Mouse (Mus musculus): ENCODE results near the gene Sox4. TPM values are rescaled to one million over a fixed set of nuclear protein-coding genes. Genes with fewer than 3 reads are reported as not detected.
A peak's percentile ranks its signal among the peaks of the same experiment; 100 is the strongest.

The Sox4 gene
- total RNA-seq (2015) (1.7 and 2.5 TPM in 2 replicates), total RNA-seq (2017) (1.7 and 3.8 TPM in 2 replicates)

GRCm38 (mm10) chr13:28953581-28953991, at the start of gene Sox4:
Gene Sox4 (minus strand): TSS chr13:28953713.
- peak; percentile 67 for ATAC-seq (ENCODE audit: poor library complexity, severe bottlenecking)

- ATAC-seq (ENCODE audit: poor library complexity, severe bottlenecking): no peak
Measured at GRCm38 (mm10) chr13:28991899-28992664, 38.6 kb upstream of the Sox4 start.

DNA sequence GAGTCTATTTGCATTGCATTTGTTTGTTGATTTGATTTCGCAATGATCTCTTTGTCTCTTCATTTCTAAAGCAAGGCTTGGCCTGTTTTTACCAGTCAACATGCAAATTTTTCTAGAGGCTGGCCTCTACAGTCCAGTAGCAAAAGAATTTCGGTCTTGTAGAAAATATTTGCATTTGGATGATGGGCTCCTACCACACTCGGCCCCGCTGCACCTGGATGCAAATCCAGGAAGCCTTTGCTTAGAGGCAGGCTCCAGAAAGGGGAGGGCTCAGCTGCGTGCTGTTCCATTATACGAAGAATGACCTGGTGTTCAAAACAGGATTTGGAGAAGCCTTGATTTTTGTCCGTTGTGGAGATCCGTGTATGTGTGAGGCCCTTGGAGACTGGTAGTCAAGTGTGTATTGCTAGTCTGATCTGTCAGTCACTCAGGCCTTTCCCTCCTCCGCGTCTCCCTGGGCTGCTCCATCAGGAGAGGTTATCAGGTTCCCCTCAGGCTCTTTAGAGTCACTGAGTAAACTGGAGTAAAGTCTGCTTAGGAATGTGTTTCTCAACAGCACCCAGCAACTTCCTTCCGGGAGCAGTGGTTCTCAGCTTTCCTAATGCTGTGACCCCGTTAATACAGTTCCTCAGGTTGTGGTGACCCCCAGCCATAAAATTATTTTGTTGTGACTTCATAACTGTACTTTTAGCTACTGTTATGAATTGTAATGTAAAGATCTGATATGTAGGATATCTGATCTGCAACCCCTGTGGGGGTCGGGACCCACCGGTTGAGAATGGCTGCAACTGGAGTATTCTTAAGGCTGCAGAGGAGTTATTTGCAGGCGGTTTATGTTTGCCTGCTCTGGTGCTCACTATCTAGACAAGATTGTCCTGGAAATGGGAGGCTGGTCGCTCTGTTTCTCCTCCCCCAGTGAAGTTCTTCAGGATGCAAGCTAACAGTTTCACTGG, 35.5 kb upstream of the Sox4 start:
- no peak for ATAC-seq (ENCODE audit: poor library complexity, severe bottlenecking)

GRCm38 (mm10) chr13:28980681-28981080, 27.2 kb upstream of the Sox4 start:
- no peak for ATAC-seq (ENCODE audit: poor library complexity, severe bottlenecking)

DNA sequence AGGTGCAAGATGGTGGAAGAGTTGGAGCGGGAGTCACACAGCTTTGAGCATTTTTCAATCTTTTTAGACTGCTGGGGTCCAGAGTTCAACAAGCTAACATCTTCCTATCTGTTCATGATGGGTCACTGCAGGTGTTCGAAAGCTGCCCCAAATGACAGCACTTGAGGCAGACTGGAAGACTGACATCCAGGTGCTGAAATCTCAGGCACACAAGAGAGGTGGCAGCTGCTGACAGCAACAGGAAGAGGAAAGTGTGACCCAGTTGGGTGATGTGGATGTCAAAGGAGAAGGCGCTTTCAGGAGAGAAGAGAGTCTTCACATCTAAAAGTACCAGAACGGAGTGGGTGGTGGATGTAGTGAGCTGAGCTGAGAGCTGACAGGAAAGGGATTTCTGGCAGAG, 21.5 kb upstream of the Sox4 start:
- ATAC-seq (ENCODE audit: poor library complexity, severe bottlenecking): no peak

- ATAC-seq (ENCODE audit: poor library complexity, severe bottlenecking): no peak
Measured at GRCm38 (mm10) chr13:28974597-28974996, 21.1 kb upstream of the Sox4 start.

- ATAC-seq (ENCODE audit: poor library complexity, severe bottlenecking): no peak
Measured at GRCm38 (mm10) chr13:28960916-28961315, 7.4 kb upstream of the Sox4 start.

GRCm38 (mm10) chr13:28959458-28959978, 6.0 kb upstream of the Sox4 start:
- peak; percentile 74 for ATAC-seq (ENCODE audit: poor library complexity, severe bottlenecking)

DNA sequence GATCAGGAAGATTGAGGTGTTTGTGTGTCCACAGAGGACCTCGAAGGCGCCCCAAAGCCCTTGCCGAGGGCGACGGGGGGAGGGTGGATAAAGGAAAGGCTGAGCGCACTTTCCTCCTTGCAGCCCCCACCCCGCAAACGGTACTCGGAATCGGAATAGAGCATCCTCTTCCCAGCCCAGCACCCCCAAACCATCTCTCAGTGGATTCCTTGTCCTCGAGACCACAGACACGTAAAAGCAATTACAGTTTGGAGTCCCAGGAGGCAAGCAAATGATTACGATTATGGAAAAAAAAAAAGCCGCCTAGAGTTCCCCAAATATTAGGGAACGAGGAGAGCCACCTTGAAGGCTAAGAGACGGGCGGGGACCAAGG, 5.5 kb upstream of the Sox4 start:
- ATAC-seq (ENCODE audit: poor library complexity, severe bottlenecking): 0 out of 2 replicates have a peak, but pooled peaks have one; percentile 1

- peak; percentile 33 for ATAC-seq (ENCODE audit: poor library complexity, severe bottlenecking)
Measured at GRCm38 (mm10) chr13:28958211-28959067, 4.9 kb upstream of the Sox4 start.

DNA sequence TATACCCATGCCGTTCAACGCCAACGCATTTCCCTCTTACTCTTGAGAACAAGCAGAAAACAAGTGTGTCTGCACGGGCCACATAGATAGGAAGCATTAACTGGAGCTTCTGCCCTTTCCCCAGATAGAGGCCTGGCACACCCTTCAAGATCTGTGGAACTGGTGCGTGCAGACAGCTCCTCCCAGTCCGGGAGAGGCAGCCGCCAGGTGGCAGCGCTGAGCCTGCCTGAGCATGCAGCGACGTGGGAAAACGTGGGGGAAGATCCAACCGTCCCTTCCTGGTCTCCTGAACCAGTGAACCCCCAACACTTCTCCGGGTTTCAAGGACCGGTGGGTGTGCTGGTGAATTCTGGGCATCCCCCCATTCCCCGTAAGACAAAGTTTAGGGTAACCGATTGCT, 4.3 kb upstream of the Sox4 start:
- ATAC-seq (ENCODE audit: poor library complexity, severe bottlenecking): peak; percentile 63

- peak; percentile 16 for ATAC-seq (ENCODE audit: poor library complexity, severe bottlenecking)
Measured at GRCm38 (mm10) chr13:28952576-28953571, 639 bp downstream of the Sox4 start.

DNA sequence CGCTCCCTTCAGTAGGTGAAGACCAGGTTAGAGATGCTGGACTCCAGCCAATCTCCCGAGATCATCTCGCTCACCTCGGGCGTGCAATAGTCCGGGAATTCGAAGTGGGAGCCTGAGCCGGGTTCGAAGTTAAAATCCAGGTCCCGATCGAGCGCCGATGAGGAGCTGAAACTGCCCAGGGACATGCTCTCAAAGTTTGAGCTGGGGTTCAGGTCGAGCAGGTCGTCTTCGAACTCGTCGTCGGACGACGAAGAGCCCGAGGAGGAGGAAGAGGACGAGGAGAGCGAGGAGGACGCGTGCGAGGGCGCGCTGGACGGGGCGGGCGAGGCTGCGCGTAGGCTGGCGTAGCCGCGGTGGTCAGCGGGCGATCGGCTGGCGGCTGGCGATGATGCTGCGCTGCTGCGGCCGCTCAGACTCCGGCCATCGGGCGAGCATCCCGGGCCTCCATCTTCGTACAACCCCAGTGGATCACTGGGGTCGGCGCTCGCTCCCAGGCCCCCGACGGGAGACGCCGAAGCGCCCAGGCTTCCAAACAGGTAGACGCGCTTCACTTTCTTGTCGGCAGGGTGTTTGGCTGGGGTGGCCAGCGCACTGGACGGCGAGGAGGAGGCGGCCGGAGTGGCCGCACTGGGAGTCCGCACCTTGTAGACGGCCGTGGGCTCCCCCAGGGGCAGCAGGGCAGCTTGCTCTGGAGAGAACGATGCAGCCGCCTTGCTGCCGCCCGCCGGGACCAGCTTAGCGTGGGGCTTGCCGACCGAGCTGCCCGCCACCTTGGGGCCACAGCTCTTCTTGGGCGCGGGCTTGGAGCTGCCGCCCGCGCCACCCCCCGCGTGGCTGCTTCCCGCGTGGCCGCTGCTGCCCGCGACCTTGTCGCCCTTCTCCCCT, 1.6 kb downstream of the Sox4 start:
- no peak for ATAC-seq (ENCODE audit: poor library complexity, severe bottlenecking)

DNA sequence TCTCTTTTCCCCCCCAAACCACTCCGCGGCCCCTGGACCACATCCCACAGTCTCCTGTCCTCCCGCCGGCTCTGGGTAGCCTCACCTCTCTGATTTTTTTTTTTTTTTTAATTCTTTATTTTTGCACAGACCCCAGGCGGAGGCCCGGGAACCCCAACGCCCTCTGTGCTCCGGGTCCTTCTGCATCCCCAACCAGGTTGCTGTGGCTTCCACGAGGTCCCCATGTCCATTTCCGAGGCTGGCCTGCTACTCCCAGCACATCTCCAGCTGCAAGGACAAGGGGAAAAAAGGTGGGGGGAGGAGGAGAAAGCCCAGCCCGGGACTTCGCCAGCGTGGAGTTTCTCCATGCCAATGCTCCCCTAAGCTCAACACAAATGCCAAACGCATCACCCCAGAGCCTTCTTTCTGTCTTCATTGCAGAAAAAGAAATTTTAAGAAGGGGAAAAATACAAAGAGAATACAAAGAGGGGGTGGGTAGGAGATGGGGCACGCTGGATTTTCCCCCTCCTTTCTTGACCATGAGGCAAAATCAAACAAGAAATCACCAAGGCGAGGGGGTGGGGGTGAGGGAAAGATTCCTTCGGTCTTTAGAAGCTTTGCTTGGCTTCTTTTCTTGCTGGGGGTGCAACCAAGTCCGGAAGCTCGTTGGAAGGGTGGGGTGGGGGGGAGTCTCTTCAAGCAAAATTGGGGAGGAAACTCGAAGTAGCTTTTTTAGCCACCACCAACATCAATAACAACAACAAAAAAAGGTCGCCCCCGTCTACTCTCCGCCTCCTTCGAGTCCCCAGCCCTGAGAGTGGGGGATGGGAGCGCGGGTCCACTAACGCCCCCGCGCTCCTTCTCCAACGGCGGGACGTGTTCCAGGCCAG, 2.7 kb downstream of the Sox4 start:
- ATAC-seq (ENCODE audit: poor library complexity, severe bottlenecking): no peak

- ATAC-seq (ENCODE audit: poor library complexity, severe bottlenecking): no peak
Measured at GRCm38 (mm10) chr13:28950266-28950622, 3.3 kb downstream of the Sox4 start.

GRCm38 (mm10) chr13:28949279-28949915, 4.1 kb downstream of the Sox4 start:
- ATAC-seq (ENCODE audit: poor library complexity, severe bottlenecking): no peak

DNA sequence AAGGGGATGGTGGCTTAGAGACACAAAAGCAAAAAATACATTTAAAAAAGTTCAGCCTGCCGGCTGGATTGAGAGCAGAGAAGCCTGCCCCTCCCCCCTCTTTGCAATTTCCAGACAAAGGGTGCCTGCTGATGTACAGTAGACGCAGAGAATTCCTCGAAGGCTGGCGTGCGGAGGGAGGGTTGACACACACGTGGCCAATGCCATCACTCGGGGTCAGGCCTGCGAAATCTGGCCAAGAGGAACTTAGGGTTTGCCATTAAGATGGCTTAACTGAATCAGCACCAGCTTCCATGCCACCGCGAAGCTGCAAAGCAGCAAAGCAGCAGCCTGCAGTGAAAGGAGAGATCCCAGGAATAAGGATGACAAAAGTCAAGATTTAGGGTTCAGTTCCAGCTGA, 5.0 kb downstream of the Sox4 start:
- peak; percentile 39; the same call in 1 of the 2 replicates for ATAC-seq (ENCODE audit: poor library complexity, severe bottlenecking)
